Mouse (Mus musculus) adrenal gland, postnatal 10 days (tissue): ENCODE measurements at regions not wholly inside any gene's neighbourhood (a gene's known extent, or its start where the extent isn't known, plus 50 kb on each side); places are given as distances from the start of the nearest gene placed in this dataset.
A peak's percentile ranks its signal among the peaks of the same experiment; 100 is the strongest.
"Not testable (repeated sequence)": the region's sequence is repeated elsewhere in the genome, so short reads cannot be mapped to it uniquely, and the experiment has no call there.

Experiments used
- DNase-seq: peaks from one replicate; pipeline ENCODE4 v3.0.0; 2021; ENCODE audit warnings: mixed read lengths

- DNase-seq, result peak; percentile 83
Measured at GRCm38 (mm10) chr16:31508981-31509380, 86.9 kb downstream of the Bdh1 start.

GRCm38 (mm10) chr16:31510097-31510496 is 88.0 kb downstream of the Bdh1 start:
- no peak for DNase-seq

GRCm38 (mm10) chr16:31518816-31519215 is 96.7 kb downstream of the Bdh1 start:
- DNase-seq, result no peak

- DNase-seq, result no peak
Measured at GRCm38 (mm10) chr16:31520081-31520480, 98.0 kb downstream of the Bdh1 start.

- no peak for DNase-seq
Measured at GRCm38 (mm10) chr16:31521786-31522185, 99.7 kb downstream of the Bdh1 start.

GRCm38 (mm10) chr16:31526711-31527344 is 104.7 kb downstream of the Bdh1 start:
- peak; percentile 87 for DNase-seq

- no peak for DNase-seq
Measured at GRCm38 (mm10) chr16:31528596-31529283, 106.7 kb downstream of the Bdh1 start.

GRCm38 (mm10) chr16:31529284-31529958 is 107.3 kb downstream of the Bdh1 start:
- DNase-seq, result no peak

- DNase-seq, result no peak
Measured at GRCm38 (mm10) chr16:31530090-31530489, 108.0 kb downstream of the Bdh1 start.

- no peak for DNase-seq
Measured at GRCm38 (mm10) chr16:31533196-31533777, 111.2 kb downstream of the Bdh1 start.

- no peak for DNase-seq
Measured at GRCm38 (mm10) chr16:31534923-31535523, 112.9 kb downstream of the Bdh1 start.

- no peak for DNase-seq
Measured at GRCm38 (mm10) chr16:31536328-31536727, 114.2 kb downstream of the Bdh1 start.

- DNase-seq, result peak; percentile 79
Measured at GRCm38 (mm10) chr16:31538606-31539005, 116.5 kb downstream of the Bdh1 start.

GRCm38 (mm10) chr16:31543499-31544170 is 119.6 kb upstream of the Dlg1 start:
- no peak for DNase-seq

GRCm38 (mm10) chr16:31546062-31546827 is 117.0 kb upstream of the Dlg1 start:
- peak; percentile 40 for DNase-seq

GRCm38 (mm10) chr16:31546828-31547224 is 116.4 kb upstream of the Dlg1 start:
- DNase-seq, result no peak

GRCm38 (mm10) chr16:31547391-31547790 is 115.9 kb upstream of the Dlg1 start:
- no peak for DNase-seq

- no peak for DNase-seq
Measured at GRCm38 (mm10) chr16:31549975-31550374, 113.3 kb upstream of the Dlg1 start.

- DNase-seq, result not testable (repeated sequence)
Measured at GRCm38 (mm10) chr16:31550539-31550938, 112.7 kb upstream of the Dlg1 start.

- DNase-seq, result peak; percentile 22
Measured at GRCm38 (mm10) chr16:31551416-31552151, 111.7 kb upstream of the Dlg1 start.
